Mouse (Mus musculus) layer of hippocampus, adult 9-11 months (tissue): ENCODE results near the gene Vmn1r88.
"Not testable (repeated sequence)": the region's sequence is repeated elsewhere in the genome, so short reads cannot be mapped to it uniquely, and the experiment has no call there.

ENCODE experiments used
- DNase-seq: peaks from one replicate; pipeline ENCODE4 v3.0.0; 2022

The Vmn1r88 gene

GRCm38 (mm10) chr7:13159268-13159667 lies at the start of gene Vmn1r88:
Gene Vmn1r88, plus strand, starts transcription at chr7:13159568.
- DNase-seq, result no peak

GRCm38 (mm10) chr7:13119817-13120216 lies 39.6 kb upstream of the Vmn1r88 start, which contains the start of gene Vmn1r86:
Gene Vmn1r86, minus strand, starts transcription at chr7:13119917.
- DNase-seq, result no peak

- not testable (repeated sequence) for DNase-seq
Measured at GRCm38 (mm10) chr7:13123554-13124153, 35.7 kb upstream of the Vmn1r88 start.

- DNase-seq, result no peak
Measured at GRCm38 (mm10) chr7:13131856-13132255, 27.5 kb upstream of the Vmn1r88 start.

GRCm38 (mm10) chr7:13137340-13137739 lies 22.0 kb upstream of the Vmn1r88 start:
- DNase-seq, result no peak

GRCm38 (mm10) chr7:13140057-13140456 lies 19.3 kb upstream of the Vmn1r88 start, which contains the start of gene Vmn1r87:
Gene Vmn1r87, minus strand, starts transcription at chr7:13140157.
- DNase-seq, result no peak

GRCm38 (mm10) chr7:13212720-13213119 lies 53.4 kb downstream of the Vmn1r88 start, which contains the start of gene Vmn1r89:
Gene Vmn1r89, plus strand, starts transcription at chr7:13213020.
- DNase-seq, result no peak
